Mouse (Mus musculus) neutrophil, adult 59 days (primary cell): Measurements from ENCODE around the gene Sept7. TPM values are rescaled to one million over a fixed set of nuclear protein-coding genes. Genes with fewer than 3 reads are reported as not detected.

Experiments used
- total RNA-seq, 2 experiments: library from RNA; stranded (reverse); gene quantifications; 1 replicate in 1 of 2; 2 replicates in 1 of 2; pipeline ENCODE4 v1.2.4; 2023

The Sept7 gene
- 100 to 1,000 TPM in 1 of 2 experiments, 10 to 100 TPM in 1; 97.6 to 103 TPM for total RNA-seq

GRCm38 (mm10) chr9:25252283-25252726 is at the start of gene Sept7:
Gene Sept7 (plus strand): TSS chr9:25252439.

Other genes with a start within 250 kb of the Sept7 start
- not detected for gene Gm10181, start 163.0 kb upstream of the Sept7 start, total RNA-seq
- gene Herpud2, start 100.6 kb upstream of the Sept7 start, total RNA-seq = 10 to 100 TPM; 63.5 to 66.1 TPM
- gene Eepd1, start 229.1 kb downstream of the Sept7 start, total RNA-seq = 10 to 100 TPM; 43.2 to 54.4 TPM